Mouse (Mus musculus) cerebellum, adult 2 months (tissue): ENCODE data around the gene Cavin2.

Experiments
- CTCF ChIP-seq: fragments of 200-500 bp; IDR thresholded peaks from 2 replicates; pipeline ENCODE4 v1.5.1; 2011; ENCODE audit warnings: low read depth, mild to moderate bottlenecking, control low read depth, low read length, moderate library complexity, borderline replicate concordance; ENCODE audit not compliant: insufficient read depth
- POLR2A ChIP-seq: fragments of 200-500 bp; IDR thresholded peaks from 2 replicates; pipeline ENCODE4 v1.6.1; 2011; ENCODE audit warnings: low read length, control low read depth, borderline replicate concordance; ENCODE audit not compliant: insufficient read depth

DNA sequence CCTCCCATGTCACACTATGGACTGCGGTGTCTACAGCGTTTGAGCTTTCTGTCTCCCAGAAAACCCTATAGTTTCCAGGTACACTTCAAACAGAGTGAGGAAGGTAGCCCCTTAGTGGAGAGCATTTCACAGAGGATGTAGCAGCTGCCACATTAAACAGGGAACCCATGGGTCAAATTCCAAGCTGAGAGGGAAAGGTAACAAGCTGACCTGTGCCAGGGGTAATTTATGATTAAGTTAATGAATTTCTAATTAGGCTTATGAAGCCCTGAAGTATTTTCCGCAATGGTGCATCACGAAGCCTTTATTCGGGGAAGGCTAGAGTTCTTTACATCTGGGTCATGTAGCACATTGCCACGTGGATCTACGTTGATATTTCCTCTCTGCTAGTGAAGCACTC is 59.7 kb downstream of the Cavin2 start:
- TF ChIP-seq POLR2A (no peak), CTCF (no peak)
